Mouse (Mus musculus): Measurements from ENCODE around the gene Olfr183. TPM values are rescaled to one million over a fixed set of nuclear protein-coding genes. Genes with fewer than 3 reads are reported as not detected.

Gene Olfr183
- total RNA-seq (2014; rRNA removed) (not detected in 2 replicates), polyA plus RNA-seq (2015; fragmentation: Nextera tagmentation; extraction: Ambion mirVana) (not detected in 2 replicates)

DNA sequence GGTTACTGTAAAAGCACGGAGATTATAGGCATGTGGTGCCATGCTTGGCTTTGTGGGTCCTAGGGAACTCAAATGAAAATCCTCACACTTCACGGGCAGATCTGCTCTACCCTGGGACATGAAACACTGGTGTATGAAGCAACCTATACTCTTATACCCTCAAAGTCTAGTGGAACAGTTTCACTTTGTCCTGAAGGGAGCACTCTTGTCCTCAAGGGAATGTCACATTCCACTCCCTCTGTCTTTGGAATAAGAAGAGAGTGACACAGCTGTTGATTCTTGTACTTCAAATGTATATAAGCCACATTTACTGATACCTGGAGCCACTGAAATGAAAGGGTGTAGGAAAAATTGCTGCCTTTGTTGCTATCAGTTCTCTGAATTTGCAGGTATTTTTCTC, at the start of gene Olfr183:
TSS of gene Olfr183 (plus strand) at position 301 of the 400 bp plus-strand sequence.
- no peak within 1 kb of the TSS for H3K9ac ChIP-seq
- DNase-seq: no peak
- H3K27ac ChIP-seq (ENCODE audit: low read depth, low read length): no peak within 1 kb of the TSS
- H3K9me3 ChIP-seq (ENCODE audit: low read length): no peaks in the 10 kb centered on the region
- no peak within 1 kb of the TSS for H3K4me3 ChIP-seq (ENCODE audit: low read depth, low read length)
- H3K27me3 ChIP-seq (ENCODE audit: insufficient read depth, low read length): no peaks in the 10 kb centered on the region
- H3K36me3 ChIP-seq (ENCODE audit: insufficient read depth): no peaks in the 10 kb centered on the region
- no peak for ATAC-seq
- no peaks in the 10 kb centered on the region for H3K4me1 ChIP-seq (ENCODE audit: insufficient read depth)
- H3K4me2 ChIP-seq (ENCODE audit: low read depth): no peak within 1 kb of the TSS
- TF ChIP-seq CTCF (IDR thresholded peaks at IDR 0.05; ENCODE audit: low read depth): no peak
- WGBS: 64% methylated on average over 2 of the region's 2 CpGs

DNA sequence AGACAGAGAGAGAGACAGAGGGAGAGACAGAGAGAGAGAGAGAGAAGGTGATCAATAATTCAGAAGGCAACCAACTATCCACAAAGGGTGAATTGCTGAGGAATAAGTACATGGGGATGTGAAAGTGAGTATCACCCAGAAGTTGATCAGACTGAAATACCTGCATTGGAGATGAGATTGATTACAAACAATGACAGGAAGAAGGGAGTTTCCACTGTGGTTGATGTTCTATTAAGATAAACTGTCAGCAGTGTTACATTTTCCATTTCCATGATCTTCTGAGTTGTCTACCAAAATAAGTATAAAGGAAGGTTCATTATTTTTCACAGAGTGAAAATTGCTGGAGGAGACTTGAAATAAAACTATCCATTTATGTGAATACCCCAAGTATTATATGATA, 12.0 kb downstream of the Olfr183 start:
- Histone ChIP-seq H3K36me3 (ENCODE audit: insufficient read depth) (no peaks in the 10 kb centered on the region), H3K4me1 (ENCODE audit: insufficient read depth) (no peaks in the 10 kb centered on the region), H3K27ac (ENCODE audit: low read depth, low read length) (no peak overlapping the region), H3K4me2 (ENCODE audit: low read depth) (no peak overlapping the region), H3K27me3 (ENCODE audit: insufficient read depth, low read length) (no peaks in the 10 kb centered on the region), H3K9me3 (ENCODE audit: low read length) (no peaks in the 10 kb centered on the region), H3K9ac (no peak overlapping the region), H3K4me3 (ENCODE audit: low read depth, low read length) (no peak overlapping the region)
- no peak for TF ChIP-seq CTCF (IDR thresholded peaks at IDR 0.05; ENCODE audit: low read depth)
- ATAC-seq (no peak), DNase-seq (no peak)

DNA sequence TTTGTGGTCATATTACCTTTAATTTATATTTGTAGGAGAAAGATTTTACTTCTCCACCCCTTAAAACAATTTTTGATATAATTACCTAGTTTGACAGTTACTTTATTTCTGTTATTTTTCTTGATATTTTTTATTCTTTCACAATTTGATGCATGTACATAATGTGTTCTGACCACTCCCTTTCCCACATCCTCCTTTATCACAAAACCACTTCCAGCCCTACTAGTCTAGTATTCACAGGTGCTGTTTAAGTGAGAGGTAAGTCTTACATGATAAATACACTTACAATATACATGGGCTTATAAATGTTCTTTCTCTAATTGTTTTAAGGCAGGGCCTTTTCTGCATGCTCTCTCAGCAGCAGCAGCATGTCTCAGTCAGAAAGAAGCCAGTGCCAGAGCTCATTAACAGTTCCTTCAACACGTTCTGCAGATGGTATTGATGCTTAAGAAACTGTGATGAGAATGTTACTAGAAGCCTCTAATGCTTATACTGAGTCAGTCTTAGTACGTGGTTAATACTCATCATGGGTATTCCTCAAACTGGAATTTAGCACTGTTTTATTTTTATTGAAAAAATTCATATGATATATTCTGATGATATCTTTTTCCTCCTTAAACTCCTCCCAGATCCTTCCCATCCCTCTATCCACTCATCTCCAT, 18.3 kb downstream of the Olfr183 start:
- ATAC-seq (no peak), DNase-seq (peak; percentile 5)
- Histone ChIP-seq H3K27ac (ENCODE audit: low read depth, low read length) (no peak overlapping the region), H3K36me3 (ENCODE audit: insufficient read depth) (no peaks in the 10 kb centered on the region), H3K4me3 (ENCODE audit: low read depth, low read length) (no peak overlapping the region), H3K9ac (no peak overlapping the region), H3K9me3 (ENCODE audit: low read length) (no peaks in the 10 kb centered on the region), H3K27me3 (ENCODE audit: insufficient read depth, low read length) (no peaks in the 10 kb centered on the region), H3K4me1 (ENCODE audit: insufficient read depth) (no peaks in the 10 kb centered on the region), H3K4me2 (ENCODE audit: low read depth) (no peak overlapping the region)
- 54% methylated on average over 2 of the region's 2 CpGs for WGBS
- no peak for TF ChIP-seq CTCF (IDR thresholded peaks at IDR 0.05; ENCODE audit: low read depth)

DNA sequence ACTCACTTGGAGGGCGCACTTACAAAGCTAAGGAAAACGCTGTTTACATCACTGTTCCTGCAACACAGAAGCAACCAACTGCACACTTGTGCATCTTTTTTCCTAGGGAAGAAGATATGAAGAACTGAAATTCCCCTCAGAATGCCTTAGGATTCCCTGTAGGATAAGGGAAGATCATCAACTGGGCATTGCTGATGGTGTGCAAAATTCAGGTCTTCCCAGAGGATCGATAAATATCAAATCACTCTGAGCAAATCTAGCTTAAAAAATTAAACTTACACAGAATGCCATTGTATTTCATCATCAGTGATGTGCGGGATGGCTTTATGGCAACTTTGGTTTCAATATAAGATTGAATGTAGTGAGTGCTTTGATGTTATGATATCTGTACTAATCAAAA, 35.0 kb downstream of the Olfr183 start, which contains the start of gene Olfr186:
TSS of gene Olfr186 (minus strand) at position 101 of the 400 bp plus-strand sequence.
- H3K36me3 ChIP-seq (ENCODE audit: insufficient read depth): no peaks in the 10 kb centered on the region
- H3K27me3 ChIP-seq (ENCODE audit: insufficient read depth, low read length): no peaks in the 10 kb centered on the region
- H3K9me3 ChIP-seq (ENCODE audit: low read length): no peaks in the 10 kb centered on the region
- WGBS: 92% methylated on average over 4 of the region's 4 CpGs
- no peak within 1 kb of the TSS for H3K4me2 ChIP-seq (ENCODE audit: low read depth)
- no peak for DNase-seq
- ATAC-seq: no peak
- no peaks in the 10 kb centered on the region for H3K4me1 ChIP-seq (ENCODE audit: insufficient read depth)
- no peak within 1 kb of the TSS for H3K9ac ChIP-seq
- TF ChIP-seq CTCF (IDR thresholded peaks at IDR 0.05; ENCODE audit: low read depth): no peak
- no peak within 1 kb of the TSS for H3K4me3 ChIP-seq (ENCODE audit: low read depth, low read length)
- H3K27ac ChIP-seq (ENCODE audit: low read depth, low read length): no peak within 1 kb of the TSS

DNA sequence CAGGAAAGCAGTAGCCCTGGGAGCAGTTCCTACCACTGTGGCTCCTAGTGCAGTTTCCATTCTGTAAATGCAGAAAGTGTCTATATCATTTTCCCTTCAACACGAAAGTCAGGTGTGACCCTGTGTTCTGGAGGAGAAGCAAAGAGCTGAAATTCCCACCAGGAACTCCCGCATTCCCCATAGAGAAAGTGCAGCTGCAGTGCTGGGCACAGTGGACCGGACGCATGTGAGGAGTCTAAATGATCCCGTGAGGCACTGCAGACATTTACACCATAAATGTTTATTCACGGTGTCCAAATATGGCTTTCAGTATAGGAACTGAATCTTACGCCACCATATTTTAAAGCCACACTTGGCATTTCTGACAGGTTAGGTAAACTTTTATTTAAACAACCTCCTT, 44.6 kb downstream of the Olfr183 start, which contains the start of gene Olfr187:
TSS of gene Olfr187 (minus strand) at position 58 of the 400 bp plus-strand sequence.
- H3K27me3 ChIP-seq (ENCODE audit: insufficient read depth, low read length): no peaks in the 10 kb centered on the region
- no peak for TF ChIP-seq CTCF (IDR thresholded peaks at IDR 0.05; ENCODE audit: low read depth)
- H3K36me3 ChIP-seq (ENCODE audit: insufficient read depth): no peaks in the 10 kb centered on the region
- H3K9ac ChIP-seq: no peak within 1 kb of the TSS
- no peak for ATAC-seq
- WGBS: 90% methylated on average over 7 of the region's 7 CpGs
- DNase-seq: no peak
- no peak within 1 kb of the TSS for H3K27ac ChIP-seq (ENCODE audit: low read depth, low read length)
- no peaks in the 10 kb centered on the region for H3K4me1 ChIP-seq (ENCODE audit: insufficient read depth)
- H3K4me3 ChIP-seq (ENCODE audit: low read depth, low read length): no peak within 1 kb of the TSS
- no peak within 1 kb of the TSS for H3K4me2 ChIP-seq (ENCODE audit: low read depth)
- H3K9me3 ChIP-seq (ENCODE audit: low read length): no peaks in the 10 kb centered on the region

DNA sequence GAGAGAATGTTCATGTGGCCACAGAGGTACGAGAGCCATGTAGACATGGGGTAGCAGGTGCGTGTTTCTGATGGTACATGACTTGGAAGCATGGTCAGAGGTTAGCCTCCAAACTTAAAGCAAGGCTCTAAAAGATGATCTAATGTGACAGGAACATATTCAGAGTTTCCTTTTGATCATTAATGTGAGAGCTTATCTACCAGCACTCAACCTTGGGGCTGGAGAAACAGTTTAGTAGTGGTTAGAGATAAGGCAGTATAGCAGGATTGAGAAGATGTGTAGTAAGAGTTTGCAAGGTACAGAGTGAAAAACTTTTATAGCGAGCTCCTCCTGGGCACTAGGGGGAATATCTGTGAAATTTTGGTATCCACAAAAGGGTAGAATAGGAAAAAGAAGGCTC, 50.7 kb downstream of the Olfr183 start:
- H3K4me3 ChIP-seq (ENCODE audit: low read depth, low read length): no peak overlapping the region
- WGBS: 81% methylated on average over 3 of the region's 3 CpGs
- H3K9me3 ChIP-seq (ENCODE audit: low read length): no peaks in the 10 kb centered on the region
- no peak overlapping the region for H3K27ac ChIP-seq (ENCODE audit: low read depth, low read length)
- no peak overlapping the region for H3K4me2 ChIP-seq (ENCODE audit: low read depth)
- H3K9ac ChIP-seq: no peak overlapping the region
- no peaks in the 10 kb centered on the region for H3K27me3 ChIP-seq (ENCODE audit: insufficient read depth, low read length)
- no peaks in the 10 kb centered on the region for H3K4me1 ChIP-seq (ENCODE audit: insufficient read depth)
- no peak for TF ChIP-seq CTCF (IDR thresholded peaks at IDR 0.05; ENCODE audit: low read depth)
- H3K36me3 ChIP-seq (ENCODE audit: insufficient read depth): no peaks in the 10 kb centered on the region
- no peak for ATAC-seq
- DNase-seq: no peak

DNA sequence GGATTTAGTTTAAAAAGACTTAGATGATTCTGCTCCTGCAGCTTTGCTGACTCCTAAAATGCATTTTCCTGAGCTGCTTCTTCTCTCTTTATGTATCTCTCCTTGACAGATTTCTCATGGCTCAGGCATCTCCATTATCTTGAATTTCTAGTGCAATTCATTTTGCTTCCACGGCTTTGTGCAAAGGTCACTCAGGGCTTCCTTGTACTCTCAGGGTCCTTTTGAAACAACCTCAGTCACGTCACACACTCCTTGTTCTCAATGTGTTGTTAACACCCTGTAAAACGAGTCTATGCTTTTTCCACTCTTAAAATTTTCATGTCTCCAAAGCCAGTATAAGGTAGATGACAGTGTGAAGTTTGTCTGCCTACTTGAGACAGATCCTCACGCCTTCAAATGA, 52.4 kb downstream of the Olfr183 start:
- H3K4me2 ChIP-seq (ENCODE audit: low read depth): no peak overlapping the region
- no peaks in the 10 kb centered on the region for H3K36me3 ChIP-seq (ENCODE audit: insufficient read depth)
- H3K4me3 ChIP-seq (ENCODE audit: low read depth, low read length): no peak overlapping the region
- TF ChIP-seq CTCF (IDR thresholded peaks at IDR 0.05; ENCODE audit: low read depth): no peak
- WGBS: 68% methylated on average over 4 of the region's 4 CpGs
- ATAC-seq (no peak), DNase-seq (no peak)
- H3K9ac ChIP-seq: no peak overlapping the region
- no peaks in the 10 kb centered on the region for H3K4me1 ChIP-seq (ENCODE audit: insufficient read depth)
- no peaks in the 10 kb centered on the region for H3K27me3 ChIP-seq (ENCODE audit: insufficient read depth, low read length)
- H3K27ac ChIP-seq (ENCODE audit: low read depth, low read length): no peak overlapping the region
- H3K9me3 ChIP-seq (ENCODE audit: low read length): no peaks in the 10 kb centered on the region

All from forebrain, postnatal 0 days (tissue).